Comparison of ENCODE assay signal across 10 mouse cellular contexts in genomic region chr12:72917159-72917993, GRCm38 (mm10). TPM values are rescaled to one million over a fixed set of nuclear protein-coding genes. Genes with fewer than 3 reads are reported as not detected.
A peak's percentile ranks its signal among the peaks of the same experiment; 100 is the strongest.
DNase-seq lines count a peak whose midpoint lies in the region; ATAC-seq and TF ChIP-seq lines count a peak whose summit lies in the region.
"Had no signal": no experiment of that assay in that cellular context is flagged by ENCODE, and none has a peak within 500 bp of the region (broad histone marks: within the 10 kb centered on the region; RNA-seq: fewer than 3 reads in every experiment).

No protein-coding gene starts in this region.

- peak overlapping the region; percentile 2; the same call in 1 of the 2 replicates for H3K4me3 ChIP-seq in heart, adult 2 months
- peak overlapping the region; percentile 52 for H3K4me3 ChIP-seq in heart, embryonic 13.5 days
- peak overlapping the region; percentile 38 for H3K4me3 ChIP-seq in liver, embryonic 13.5 days (replicated peaks)

- H3K9me3 ChIP-seq in heart, embryonic 13.5 days, result peaks cover 6% of the 10 kb centered on the region; the same call in 1 of the 2 replicates
- H3K9me3 ChIP-seq in liver, embryonic 13.5 days (replicated peaks), result no peaks in the 10 kb centered on the region
- H3K9me3 ChIP-seq: G1E had no signal

- H3K79me2 ChIP-seq in heart, adult 2 months (replicated peaks; ENCODE audit: control insufficient read depth, insufficient read depth, low read length), result no peaks in the 10 kb centered on the region

- H3K27ac ChIP-seq in heart, adult 2 months, result no peak overlapping the region
- H3K27ac ChIP-seq in heart, embryonic 13.5 days (replicated peaks), result no peak overlapping the region
- H3K27ac ChIP-seq in liver, embryonic 13.5 days, result no peak overlapping the region

- WGBS in heart, adult 2 months, result 13% methylated on average over 47 of the region's 48 CpGs
- WGBS in heart, embryonic 13.5 days, result 13% methylated on average over 43 of the region's 48 CpGs
- 15% methylated on average over 46 of the region's 48 CpGs for WGBS in liver, embryonic 13.5 days (ENCODE audit: insufficient replicate concordance)

- peaks cover 5% of the 10 kb centered on the region for H3K27me3 ChIP-seq in heart, adult 2 months (ENCODE audit: control insufficient read depth, insufficient read depth, low read length)
- H3K27me3 ChIP-seq in heart, embryonic 13.5 days (replicated peaks), result peaks cover 8% of the 10 kb centered on the region; the same call in 1 of the 2 replicates
- H3K27me3 ChIP-seq in liver, embryonic 13.5 days, result peaks cover 10% of the 10 kb centered on the region; the same call in 1 of the 2 replicates

- intact Hi-C loops in heart, adult 2 months (cut with DNase I), result no loop called here

- H3K4me2 ChIP-seq in heart, embryonic 13.5 days, result peak overlapping the region; percentile 81
- H3K4me2 ChIP-seq in liver, embryonic 13.5 days, result peak overlapping the region; percentile 59

- peak in 1 of 2 experiments; percentile 32 for DNase-seq in heart, adult 2 months
- no peak for DNase-seq in heart, adult 8-10 months (ENCODE audit: low spot score)
- DNase-seq in brain, adult 2 months (ENCODE audit: low read depth, low spot score), result peak; percentile 11
- DNase-seq in liver, embryonic 13.5 days, result peak; percentile 31
- DNase-seq in testis, postnatal 14 days (ENCODE audit: low spot score), result peak; percentile 90
- no peak for DNase-seq in urinary bladder, adult 2 months (ENCODE audit: low spot score)
- DNase-seq in frontal cortex, postnatal 14 days (ENCODE audit: low spot score in 2 of 2), result no peak

- no peak for TF ChIP-seq POLR2A in heart, adult 2 months (IDR thresholded peaks at IDR 0.05; ENCODE audit: insufficient read depth, low read depth, low read length)

- no peaks in the 10 kb centered on the region for H3K36me3 ChIP-seq in heart, adult 2 months (ENCODE audit: control insufficient read depth, insufficient read depth, low read length)
- H3K36me3 ChIP-seq in heart, embryonic 13.5 days, result no peaks in the 10 kb centered on the region
- H3K36me3 ChIP-seq in liver, embryonic 13.5 days, result no peaks in the 10 kb centered on the region
- H3K36me3 ChIP-seq: G1E had no signal

- ATAC-seq in heart, embryonic 13.5 days (ENCODE audit: extremely low read depth, insufficient number of reproducible peaks, low FRiP score, low TSS enrichment), result no peak
- no peak for ATAC-seq in liver, embryonic 13.5 days (ENCODE audit: low read depth)

- H3K9ac ChIP-seq in heart, adult 2 months (ENCODE audit: low read depth, low read length), result no peak overlapping the region
- H3K9ac ChIP-seq in heart, embryonic 13.5 days, result peak overlapping the region; percentile 81
- H3K9ac ChIP-seq in liver, embryonic 13.5 days, result no peak overlapping the region; the same call in 1 of the 2 replicates

- no peak for TF ChIP-seq CTCF in heart, adult 2 months (IDR thresholded peaks at IDR 0.05)

- no peak for TF ChIP-seq EP300 in heart, adult 2 months (IDR thresholded peaks at IDR 0.05; ENCODE audit: insufficient read depth, low read depth, low read length)

- H3K4me1 ChIP-seq in heart, adult 2 months (ENCODE audit: control insufficient read depth, insufficient read depth, low read length), result no peaks in the 10 kb centered on the region
- H3K4me1 ChIP-seq in heart, embryonic 13.5 days, result no peaks in the 10 kb centered on the region
- no peaks in the 10 kb centered on the region; the same call in 1 of the 2 replicates for H3K4me1 ChIP-seq in liver, embryonic 13.5 days (replicated peaks)

RNA-seq across cellular contexts. Expression of gene Six6, which starts 22.3 kb away (rescaled TPM):
- not detected for total RNA-seq in heart, adult 2 months (2021)
- polyA plus RNA-seq in heart, adult 2 months (2012; rRNA removed), result not detected in 2 replicates
- total RNA-seq in heart, adult 8-10 months (2022), result not detected
- not detected in 2 replicates for polyA plus RNA-seq in heart, embryonic 13.5 days (2015; fragmentation: Nextera tagmentation; extraction: Ambion mirVana)
- not detected in 2 replicates for polyA plus RNA-seq in liver, embryonic 13.5 days (2015; fragmentation: Nextera tagmentation; extraction: Ambion mirVana)
- polyA plus RNA-seq in urinary bladder, adult 2 months (2012; rRNA removed), result not detected in 2 replicates
- total RNA-seq: left cerebral cortex, postnatal 10 days had no signal
- polyA plus RNA-seq: G1E had no signal

RNA-seq across cellular contexts. Expression of gene 4930447C04Rik, which starts 23.2 kb away (rescaled TPM):
- total RNA-seq in heart, adult 2 months (2021), result under 1 TPM; 0.30 to 0.47 TPM
- polyA plus RNA-seq in heart, adult 2 months (2012; rRNA removed), result 0.23 TPM in 1 of 2 replicates, not detected in the other
- 1 to 10 TPM in 1 of 4 experiments, under 1 TPM in 3; 0.52 to 1.4 (median 0.74) TPM for total RNA-seq in heart, adult 8-10 months (2022)
- 2.0 and 3.1 TPM in 2 replicates for polyA plus RNA-seq in heart, embryonic 13.5 days (2015; fragmentation: Nextera tagmentation; extraction: Ambion mirVana)
- polyA plus RNA-seq in liver, embryonic 13.5 days (2015; fragmentation: Nextera tagmentation; extraction: Ambion mirVana), result 0.56 and 0.70 TPM in 2 replicates
- polyA plus RNA-seq in urinary bladder, adult 2 months (2012; rRNA removed), result 2.0 and 3.4 TPM in 2 replicates
- polyA plus RNA-seq: G1E had no signal

Comparison
In these comparisons a context has a peak if more than half of its experiments do, and no peak if none do; other contexts are left out.
1. DNase-seq: peak in brain, adult 2 months (single experiment), liver, embryonic 13.5 days (single experiment) and testis, postnatal 14 days (single experiment); none in heart, adult 8-10 months (single experiment), urinary bladder, adult 2 months (single experiment) and frontal cortex, postnatal 14 days (0 of 2).
2. H3K4me3 ChIP-seq: peak in every context shown above with its lines; median percentile 52 in heart, embryonic 13.5 days; 38 in liver, embryonic 13.5 days; 2 in heart, adult 2 months.